Mouse (Mus musculus) embryonic facial prominence, embryonic 14.5 days (tissue): ENCODE measurements around the gene Zfp990. TPM values are rescaled to one million over a fixed set of nuclear protein-coding genes. Genes with fewer than 3 reads are reported as not detected.
"Not testable (repeated sequence)": the region's sequence is repeated elsewhere in the genome, so short reads cannot be mapped to it uniquely, and the experiment has no call there.

Experiments
- ATAC-seq: fragments of 200-750 bp; cut with Nextera tagmentation; 2 replicates; pipeline ENCODE4 v1.8.0; 2017; ENCODE audit warnings: low read depth, moderate number of reproducible peaks, moderate TSS enrichment
- DNase-seq: peaks from one replicate; pipeline ENCODE4 v3.0.0-alpha.2; 2015; ENCODE audit warnings: low spot score
- H3K27ac ChIP-seq: fragments of 300-500 bp; sonication (generic); replicated peaks from 2 replicates; pipeline ENCODE4 v1.5.1; 2014; ENCODE audit warnings: low read depth, mild to moderate bottlenecking, low read length, moderate library complexity
- H3K27me3 ChIP-seq: fragments of 300-500 bp; sonication (generic); replicated peaks from 2 replicates; pipeline ENCODE4 v1.6.1; 2014; ENCODE audit warnings: low read length; ENCODE audit not compliant: control insufficient read depth, insufficient read depth
- H3K36me3 ChIP-seq: fragments of 300-500 bp; sonication (generic); 2 replicates; pipeline ENCODE4 v1.6.1; 2014; ENCODE audit warnings: low read length, mixed read lengths; ENCODE audit not compliant: control insufficient read depth, insufficient read depth
- H3K4me1 ChIP-seq: fragments of 300-500 bp; sonication (generic); 2 replicates; pipeline ENCODE4 v1.6.1; 2014; ENCODE audit warnings: antibody characterized with exemption, low read length; ENCODE audit not compliant: control insufficient read depth, insufficient read depth
- H3K4me2 ChIP-seq: fragments of 300-500 bp; sonication (generic); 2 replicates; pipeline ENCODE4 v1.6.1; 2014; ENCODE audit warnings: low read depth, mild to moderate bottlenecking, low read length, moderate library complexity, mixed read lengths
- H3K4me3 ChIP-seq: fragments of 300-500 bp; sonication (generic); 2 replicates; pipeline ENCODE4 v1.5.1; 2014; ENCODE audit warnings: low read depth, mild to moderate bottlenecking, low read length
- H3K9ac ChIP-seq: fragments of 300-500 bp; sonication (generic); 2 replicates; pipeline ENCODE4 v1.6.1; 2014; ENCODE audit warnings: low read depth, mild to moderate bottlenecking, low read length, moderate library complexity, mixed read lengths
- H3K9me3 ChIP-seq: fragments of 300-500 bp; sonication (generic); 2 replicates; pipeline ENCODE4 v1.6.1; 2016; ENCODE audit warnings: low read length; ENCODE audit not compliant: control insufficient read depth
- WGBS: fragments of 180-500 bp; shearing (Covaris S2); extraction: QIAGEN DNeasy Blood & Tissue Kit; methylation state at CpG from one replicate; pipeline ENCODE4 v1.1.7; 2014; 5-methylcytosine and 5-hydroxymethylcytosine counted together
- polyA plus RNA-seq: library from polyadenylated mRNA; unstranded; fragments of >200 nt; fragmentation: Nextera tagmentation; extraction: Ambion mirVana; gene quantifications from 2 replicates; pipeline ENCODE4 v1.2.1, GENCODE M21; 2014

Zfp990 gene
- polyA plus RNA-seq = 0.07 TPM in 1 of 2 replicates, not detected in the other

GRCm38 (mm10) chr4:145510459-145510858 is at the start of gene Zfp990:
Gene Zfp990, plus strand, starts transcription at chr4:145510759.
- 94% methylated on average over 2 of the region's 4 CpGs for WGBS
- H3K4me3 ChIP-seq, ATAC-seq, H3K27me3 ChIP-seq, H3K9ac ChIP-seq, DNase-seq, H3K4me1 ChIP-seq, H3K4me2 ChIP-seq, H3K36me3 ChIP-seq, H3K9me3 ChIP-seq, H3K27ac ChIP-seq: not testable (repeated sequence)

DNA sequence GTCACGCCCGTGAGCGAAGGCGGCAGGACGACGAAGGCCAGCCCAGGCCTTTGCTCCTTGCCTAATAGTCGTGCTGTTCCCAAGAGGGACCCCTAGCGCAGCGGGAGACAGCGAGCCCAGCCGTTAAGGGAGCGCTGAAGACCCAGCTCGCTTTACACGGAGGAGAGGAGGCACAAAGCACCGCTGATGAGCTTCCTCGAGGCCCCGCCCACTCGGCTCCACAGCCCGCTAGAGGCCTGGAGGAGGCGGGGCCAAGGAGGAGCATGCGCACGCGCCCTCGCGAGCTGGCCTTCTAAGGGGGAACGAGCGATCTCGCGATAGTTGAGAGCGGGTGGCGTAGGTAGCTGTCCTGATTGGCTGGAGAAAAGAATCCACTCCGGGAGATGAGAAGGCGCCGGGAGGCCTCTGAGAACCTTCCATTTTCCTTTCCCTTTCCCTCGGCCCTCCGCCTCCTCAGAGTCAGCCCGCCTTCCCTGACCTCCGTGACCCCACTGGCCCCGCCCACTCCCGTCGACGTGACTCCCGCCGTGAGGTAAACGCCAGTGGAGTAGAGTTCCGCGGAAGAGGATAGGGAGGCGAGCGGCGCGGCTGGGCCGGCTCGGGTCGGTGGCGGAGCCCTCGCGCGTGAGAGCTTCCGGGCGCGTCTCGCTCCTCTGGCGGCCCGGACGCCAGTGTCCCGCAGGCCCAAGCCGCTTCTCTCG is 46.9 kb upstream of the Zfp990 start:
- not testable (repeated sequence) for H3K9ac ChIP-seq, H3K4me1 ChIP-seq, H3K27ac ChIP-seq, H3K27me3 ChIP-seq, H3K9me3 ChIP-seq, ATAC-seq, H3K36me3 ChIP-seq
- H3K4me2 ChIP-seq = peak overlapping the region; percentile 53
- H3K4me3 ChIP-seq = peak overlapping the region; percentile 34
- 25% methylated on average over 30 of the region's 68 CpGs for WGBS
- peak; percentile 38 for DNase-seq

GRCm38 (mm10) chr4:145478128-145478527 is 32.4 kb upstream of the Zfp990 start:
- DNase-seq = no peak
- Histone ChIP-seq H3K4me2 (no peak overlapping the region), H3K4me3 (no peak overlapping the region), H3K36me3 (no peaks in the 10 kb centered on the region), H3K9ac (no peak overlapping the region), H3K9me3 (peaks cover 31% of the 10 kb centered on the region), H3K27ac (no peak overlapping the region), H3K4me1 (no peaks in the 10 kb centered on the region), H3K27me3 (no peaks in the 10 kb centered on the region)
- 81% methylated on average over 3 of the region's 3 CpGs for WGBS
- ATAC-seq = no peak

- not testable (repeated sequence) for H3K27ac ChIP-seq, ATAC-seq, H3K36me3 ChIP-seq, H3K4me1 ChIP-seq, H3K4me2 ChIP-seq, H3K9ac ChIP-seq, H3K4me3 ChIP-seq, DNase-seq, H3K27me3 ChIP-seq
- 88% methylated on average over 8 of the region's 8 CpGs for WGBS
- peaks cover 31% of the 10 kb centered on the region for H3K9me3 ChIP-seq
Measured at GRCm38 (mm10) chr4:145480699-145481098, 29.9 kb upstream of the Zfp990 start.

DNA sequence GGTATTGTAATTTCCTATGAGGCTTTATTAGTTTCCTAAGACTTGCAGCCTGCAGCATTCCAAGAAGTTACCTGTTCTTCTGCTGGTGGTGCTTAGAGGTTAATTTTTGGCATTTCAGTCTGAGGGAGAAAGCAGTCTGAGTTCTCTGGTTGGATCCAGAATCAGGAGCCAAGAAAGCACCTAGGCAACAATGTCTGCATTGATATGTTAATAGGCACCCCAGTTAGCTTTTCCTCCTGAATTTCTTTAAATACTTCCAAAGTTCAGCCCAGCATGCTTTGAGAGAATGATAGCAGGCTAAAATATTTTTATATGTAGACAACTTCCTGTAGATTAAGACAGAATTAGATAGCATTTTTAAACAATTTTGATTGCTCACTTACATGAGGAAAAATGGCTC is 21.2 kb upstream of the Zfp990 start:
- Histone ChIP-seq H3K9me3 (no peaks in the 10 kb centered on the region), H3K4me3 (no peak overlapping the region), H3K4me1 (no peaks in the 10 kb centered on the region), H3K4me2 (no peak overlapping the region), H3K36me3 (no peaks in the 10 kb centered on the region), H3K27ac (no peak overlapping the region), H3K27me3 (no peaks in the 10 kb centered on the region), H3K9ac (no peak overlapping the region)
- ATAC-seq (no peak), DNase-seq (no peak)

- WGBS = 77% methylated on average over 11 of the region's 11 CpGs
- ATAC-seq = no peak
- Histone ChIP-seq H3K4me1 (no peaks in the 10 kb centered on the region), H3K27ac (no peak overlapping the region), H3K36me3 (no peaks in the 10 kb centered on the region), H3K9me3 (no peaks in the 10 kb centered on the region), H3K9ac (no peak overlapping the region), H3K4me2 (no peak overlapping the region), H3K4me3 (no peak overlapping the region), H3K27me3 (no peaks in the 10 kb centered on the region)
- DNase-seq = no peak
Measured at GRCm38 (mm10) chr4:145492132-145492531, 18.4 kb upstream of the Zfp990 start.

- H3K9me3 ChIP-seq = not testable (repeated sequence)
Measured at GRCm38 (mm10) chr4:145493316-145493715, 17.2 kb upstream of the Zfp990 start.

DNA sequence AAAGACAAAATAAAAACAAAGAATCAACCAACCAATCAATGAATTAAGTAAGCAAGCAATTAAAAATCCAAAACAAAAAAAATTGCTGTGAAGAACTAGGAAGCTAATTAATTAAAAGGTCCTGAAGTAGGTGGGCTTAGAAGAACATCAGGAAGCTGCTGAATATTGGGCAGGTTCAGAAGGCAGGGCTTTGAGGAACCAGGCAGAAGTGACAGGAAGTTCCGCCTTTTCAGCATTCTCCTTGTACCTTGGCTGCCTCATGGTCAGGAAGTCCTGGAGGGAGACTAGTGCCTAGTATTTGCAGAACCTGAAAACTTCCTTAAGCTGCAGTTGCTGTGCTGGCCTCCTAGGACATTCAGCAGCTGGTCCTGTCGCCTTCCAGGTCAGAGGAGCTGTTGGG is 4.1 kb downstream of the Zfp990 start:
- ATAC-seq = not testable (repeated sequence)

More at GRCm38 (mm10) chr4:145493316-145493715, 17.2 kb upstream of the Zfp990 start:
- H3K9ac ChIP-seq, H3K27ac ChIP-seq, H3K4me2 ChIP-seq, H3K36me3 ChIP-seq, H3K27me3 ChIP-seq, H3K4me1 ChIP-seq, H3K4me3 ChIP-seq, ATAC-seq, DNase-seq: not testable (repeated sequence)
- 65% methylated on average over 2 of the region's 2 CpGs for WGBS

More for the DNA sequence above, 4.1 kb downstream of the Zfp990 start:
- H3K9me3 ChIP-seq, H3K27me3 ChIP-seq, H3K4me2 ChIP-seq, H3K9ac ChIP-seq, H3K4me1 ChIP-seq, H3K4me3 ChIP-seq, H3K36me3 ChIP-seq, DNase-seq, H3K27ac ChIP-seq: not testable (repeated sequence)
- 57% methylated on average over 1 of the region's 2 CpGs for WGBS
